Comparison of ENCODE assay signal across 1 mouse cellular context in the genomic region with DNA sequence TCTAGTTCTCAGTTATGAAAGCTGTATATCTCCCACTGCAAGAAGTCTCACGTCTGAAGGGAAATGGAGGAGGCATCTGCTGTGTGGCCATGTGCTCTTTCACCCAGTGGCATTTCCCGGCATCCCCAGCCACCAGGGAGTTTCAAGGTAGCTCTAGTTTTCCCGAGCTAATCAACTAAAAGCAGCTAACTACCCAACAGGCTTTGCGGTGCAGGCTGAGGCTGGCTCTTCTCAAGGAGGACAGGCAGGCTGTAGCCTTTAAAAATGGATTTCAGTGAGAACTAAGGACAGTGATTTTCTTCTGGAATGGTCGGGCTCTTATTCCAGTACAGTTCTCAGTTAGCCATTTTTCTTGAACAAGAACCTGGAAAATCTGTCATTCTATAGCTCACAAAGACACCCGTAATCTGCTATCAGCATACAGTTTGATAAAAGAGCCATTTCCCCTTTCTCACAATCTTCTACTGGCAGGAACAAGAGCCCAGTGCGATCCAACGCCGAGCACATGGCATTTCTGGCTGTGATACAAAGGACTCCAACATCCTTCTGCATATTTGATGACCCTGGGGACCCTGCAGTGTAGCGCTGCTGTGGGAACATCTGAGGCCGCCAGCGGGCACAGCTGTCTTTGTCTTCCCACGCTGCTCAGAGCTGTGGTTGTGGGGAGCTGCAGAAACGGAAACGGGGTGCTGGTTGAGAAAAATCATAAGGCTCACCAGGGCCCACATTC.
TF ChIP-seq lines count a peak whose summit lies in the region.

No protein-coding gene starts in this region.

TF ChIP-seq in MEL, 35 proteins besides CTCF, POLR2A, EP300 and RAD21 (continued from another document):
- TF ChIP-seq BHLHE40 (IDR thresholded peaks at IDR 0.05; ENCODE audit: borderline replicate concordance, low read depth, low read length) (peak; percentile 77; the same call in 1 of the 2 replicates), MAX (IDR thresholded peaks at IDR 0.05; ENCODE audit: low read length) (peak; percentile 98), USF1 (IDR thresholded peaks at IDR 0.05; ENCODE audit: low read depth, low read length) (peak; percentile 59; the same call in 1 of the 2 replicates), MYC (IDR thresholded peaks at IDR 0.05; ENCODE audit: low read depth, low read length) (peak; percentile 100), TCF12 (IDR thresholded peaks at IDR 0.05; ENCODE audit: low read depth, low read length) (peak; percentile 99), ZKSCAN1 (IDR thresholded peaks at IDR 0.05; ENCODE audit: low read depth, low read length) (no peak), E2F4 (IDR thresholded peaks at IDR 0.05; ENCODE audit: borderline replicate concordance, low read depth, low read length) (no peak), POLR2AphosphoS2 (IDR thresholded peaks at IDR 0.05; ENCODE audit: low read length) (peak; percentile 62; the same call in 1 of the 2 replicates), ZNF384 (IDR thresholded peaks at IDR 0.05; ENCODE audit: low read depth, low read length) (no peak)
